In the genomic region with DNA sequence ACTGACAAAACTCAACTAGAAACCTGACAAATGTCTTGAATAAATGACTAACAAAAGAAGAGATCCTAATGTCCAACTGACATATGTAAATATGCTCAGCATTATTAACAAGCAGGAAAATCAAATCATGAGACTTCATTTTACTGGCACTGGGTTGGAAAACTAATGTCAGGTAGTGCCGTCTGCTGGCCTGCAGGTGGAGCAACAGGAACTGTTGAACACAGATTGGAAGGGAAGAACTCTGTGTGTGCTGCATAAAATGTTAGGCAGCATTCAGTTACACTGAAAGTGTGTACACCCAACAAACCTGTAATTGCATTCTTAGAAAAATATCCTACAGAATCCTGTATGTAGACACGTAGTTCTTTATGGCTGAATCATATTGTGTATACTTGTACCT, we compare ENCODE assay signal across 9 mouse cellular contexts. TPM values are rescaled to one million over a fixed set of nuclear protein-coding genes. Genes with fewer than 3 reads are reported as not detected.
A peak's percentile ranks its signal among the peaks of the same experiment; 100 is the strongest.
DNase-seq lines count a peak whose midpoint lies in the region; ATAC-seq and TF ChIP-seq lines count a peak whose summit lies in the region.
"Had no signal": no experiment of that assay in that cellular context is flagged by ENCODE, and none has a peak within 500 bp of the region (broad histone marks: within the 10 kb centered on the region; RNA-seq: fewer than 3 reads in every experiment).

No protein-coding gene starts in this region.

- H3K9me3 ChIP-seq in neural tube, embryonic 15.5 days (replicated peaks), result no peaks in the 10 kb centered on the region
- H3K9me3 ChIP-seq in midbrain, embryonic 13.5 days, result no peaks in the 10 kb centered on the region
- H3K9me3 ChIP-seq: embryonic facial prominence, embryonic 12.5 days had no signal

- H3K4me2 ChIP-seq in neural tube, embryonic 15.5 days, result no peak overlapping the region
- no peak overlapping the region for H3K4me2 ChIP-seq in midbrain, embryonic 13.5 days (replicated peaks)
- H3K4me2 ChIP-seq: embryonic facial prominence, embryonic 12.5 days had no signal

- H3K4me1 ChIP-seq in kidney, adult 2 months (ENCODE audit: control insufficient read depth, insufficient read depth, low read length), result no peaks in the 10 kb centered on the region
- H3K4me1 ChIP-seq in neural tube, embryonic 15.5 days, result no peaks in the 10 kb centered on the region
- no peaks in the 10 kb centered on the region for H3K4me1 ChIP-seq in midbrain, embryonic 13.5 days (replicated peaks)
- H3K4me1 ChIP-seq: embryonic facial prominence, embryonic 12.5 days had no signal

- no peaks in the 10 kb centered on the region for H3K36me3 ChIP-seq in kidney, adult 2 months (ENCODE audit: control insufficient read depth, insufficient read depth, low read length)
- H3K36me3 ChIP-seq in splenic B cell, adult 2 months (ENCODE audit: control insufficient read depth, insufficient read depth, low read length, poor library complexity, severe bottlenecking), result no peaks in the 10 kb centered on the region
- H3K36me3 ChIP-seq in neural tube, embryonic 15.5 days, result no peaks in the 10 kb centered on the region
- no peaks in the 10 kb centered on the region for H3K36me3 ChIP-seq in midbrain, embryonic 13.5 days
- H3K36me3 ChIP-seq: embryonic facial prominence, embryonic 12.5 days had no signal

- no peak for TF ChIP-seq POLR2A in kidney, adult 2 months (IDR thresholded peaks at IDR 0.05; ENCODE audit: low read depth, low read length)

- peak; percentile 12 for DNase-seq in kidney, adult 2 months
- no peak for DNase-seq in kidney, adult 11 months
- DNase-seq in urinary bladder, postnatal 14 days (ENCODE audit: low spot score), result peak; percentile 3
- DNase-seq in urinary bladder, postnatal 36 days (ENCODE audit: low spot score in 2 of 2), result no peak
- peak; percentile 22 to 23 for DNase-seq in cerebellum, postnatal 36 days
- peak; percentile 41 for DNase-seq in splenic B cell, adult 2 months (ENCODE audit: low read depth, low spot score)

- ATAC-seq in neural tube, embryonic 15.5 days (ENCODE audit: low FRiP score), result no peak
- no peak for ATAC-seq in midbrain, embryonic 13.5 days

- H3K9ac ChIP-seq in neural tube, embryonic 15.5 days (replicated peaks), result no peak overlapping the region
- no peak overlapping the region for H3K9ac ChIP-seq in midbrain, embryonic 13.5 days (replicated peaks)
- H3K9ac ChIP-seq: embryonic facial prominence, embryonic 12.5 days had no signal

- no peak overlapping the region for H3K4me3 ChIP-seq in kidney, adult 2 months (ENCODE audit: insufficient read depth, low read depth, low read length)
- H3K4me3 ChIP-seq in neural tube, embryonic 15.5 days (replicated peaks), result no peak overlapping the region
- H3K4me3 ChIP-seq in midbrain, embryonic 13.5 days (replicated peaks), result no peak overlapping the region
- H3K4me3 ChIP-seq: embryonic facial prominence, embryonic 12.5 days had no signal

- H3K27ac ChIP-seq in kidney, adult 2 months (ENCODE audit: insufficient read depth, low read depth, low read length), result no peak overlapping the region
- no peak overlapping the region for H3K27ac ChIP-seq in neural tube, embryonic 15.5 days (replicated peaks)
- H3K27ac ChIP-seq in midbrain, embryonic 13.5 days, result no peak overlapping the region
- H3K27ac ChIP-seq: embryonic facial prominence, embryonic 12.5 days had no signal

- 26% methylated on average over 2 of the region's 2 CpGs for WGBS in kidney, adult 2 months
- WGBS in neural tube, embryonic 15.5 days, result 34% methylated on average over 2 of the region's 2 CpGs
- WGBS in midbrain, embryonic 13.5 days, result 25% methylated on average over 2 of the region's 2 CpGs

- peak; percentile 55 for TF ChIP-seq CTCF in kidney, adult 2 months (conservative IDR thresholded peaks at IDR 0.05; ENCODE audit: insufficient read depth, insufficient read length, low read depth, low read length)

- H3K27me3 ChIP-seq in kidney, adult 2 months (replicated peaks; ENCODE audit: control insufficient read depth, insufficient read depth, low read length), result no peaks in the 10 kb centered on the region
- H3K27me3 ChIP-seq in splenic B cell, adult 2 months (ENCODE audit: control insufficient read depth, insufficient read depth, low read length, poor library complexity, severe bottlenecking), result no peaks in the 10 kb centered on the region
- no peaks in the 10 kb centered on the region for H3K27me3 ChIP-seq in neural tube, embryonic 15.5 days (replicated peaks)
- H3K27me3 ChIP-seq in midbrain, embryonic 13.5 days, result no peaks in the 10 kb centered on the region
- H3K27me3 ChIP-seq: embryonic facial prominence, embryonic 12.5 days had no signal

RNA-seq across cellular contexts. Expression of a gene that starts 15.6 kb away (rescaled TPM):
- 0.44 and 0.57 TPM in 2 replicates for polyA plus RNA-seq in kidney, adult 2 months (2012; rRNA removed)
- polyA plus RNA-seq in neural tube, embryonic 15.5 days (2015; fragmentation: Nextera tagmentation; extraction: Ambion mirVana), result 70.3 and 101 TPM in 2 replicates
- polyA plus RNA-seq in midbrain, embryonic 13.5 days (2015; fragmentation: Nextera tagmentation; extraction: Ambion mirVana), result 84.4 and 99.7 TPM in 2 replicates

RNA-seq across cellular contexts. Expression of a gene that starts 17.0 kb away (rescaled TPM):
- 1.2 and 2.0 TPM in 2 replicates for polyA plus RNA-seq in kidney, adult 2 months (2012; rRNA removed)
- polyA plus RNA-seq in neural tube, embryonic 15.5 days (2015; fragmentation: Nextera tagmentation; extraction: Ambion mirVana), result 9.9 TPM in 2 replicates
- polyA plus RNA-seq in midbrain, embryonic 13.5 days (2015; fragmentation: Nextera tagmentation; extraction: Ambion mirVana), result 6.8 and 11.3 TPM in 2 replicates

RNA-seq across cellular contexts. Expression of a gene that starts 17.0 kb away (rescaled TPM):
- 0.83 and 1.0 TPM in 2 replicates for polyA plus RNA-seq in kidney, adult 2 months (2012; rRNA removed)
- 28.5 and 33.0 TPM in 2 replicates for polyA plus RNA-seq in neural tube, embryonic 15.5 days (2015; fragmentation: Nextera tagmentation; extraction: Ambion mirVana)
- 32.7 and 36.1 TPM in 2 replicates for polyA plus RNA-seq in midbrain, embryonic 13.5 days (2015; fragmentation: Nextera tagmentation; extraction: Ambion mirVana)

RNA-seq across cellular contexts. Expression of a gene that starts 32.6 kb away (rescaled TPM):
- not detected in 2 replicates for polyA plus RNA-seq in kidney, adult 2 months (2012; rRNA removed)
- not detected in 2 replicates for polyA plus RNA-seq in neural tube, embryonic 15.5 days (2015; fragmentation: Nextera tagmentation; extraction: Ambion mirVana)
- not detected in 2 replicates for polyA plus RNA-seq in midbrain, embryonic 13.5 days (2015; fragmentation: Nextera tagmentation; extraction: Ambion mirVana)
- polyA plus RNA-seq: embryonic facial prominence, embryonic 12.5 days had no signal

RNA-seq across cellular contexts. Expression of a gene that starts 33.3 kb away (rescaled TPM):
- polyA plus RNA-seq in kidney, adult 2 months (2012; rRNA removed), result 0.30 and 0.92 TPM in 2 replicates
- 400 and 471 TPM in 2 replicates for polyA plus RNA-seq in neural tube, embryonic 15.5 days (2015; fragmentation: Nextera tagmentation; extraction: Ambion mirVana)
- polyA plus RNA-seq in midbrain, embryonic 13.5 days (2015; fragmentation: Nextera tagmentation; extraction: Ambion mirVana), result 234 and 245 TPM in 2 replicates

Comparison
In these comparisons a context has a peak if more than half of its experiments do, and no peak if none do; other contexts are left out.
1. DNase-seq: peak in kidney, adult 2 months (single experiment), urinary bladder, postnatal 14 days (single experiment), cerebellum, postnatal 36 days (2 of 2) and splenic B cell, adult 2 months (single experiment); none in kidney, adult 11 months (single experiment) and urinary bladder, postnatal 36 days (0 of 2).
2. RNA of a gene that starts 15.6 kb away (polyA plus RNA-seq): 70.3 to 101 TPM in neural tube, embryonic 15.5 days and 84.4 to 99.7 TPM in midbrain, embryonic 13.5 days; 0.44 to 0.57 TPM in kidney, adult 2 months; every median in the first group is over 10 times any median in the second.
3. RNA of a gene that starts 17.0 kb away (polyA plus RNA-seq): 32.7 to 36.1 TPM in midbrain, embryonic 13.5 days and 28.5 to 33.0 TPM in neural tube, embryonic 15.5 days; 0.83 to 1.0 TPM in kidney, adult 2 months; every median in the first group is over 10 times any median in the second.